Mouse (Mus musculus): Measurements from ENCODE around the gene Zfp329. TPM values are rescaled to one million over a fixed set of nuclear protein-coding genes. Genes with fewer than 3 reads are reported as not detected.

Zfp329 gene
- polyA plus RNA-seq (2014; fragmentation: Nextera tagmentation; extraction: Ambion mirVana) = 13.6 and 14.8 TPM in 2 replicates

DNA sequence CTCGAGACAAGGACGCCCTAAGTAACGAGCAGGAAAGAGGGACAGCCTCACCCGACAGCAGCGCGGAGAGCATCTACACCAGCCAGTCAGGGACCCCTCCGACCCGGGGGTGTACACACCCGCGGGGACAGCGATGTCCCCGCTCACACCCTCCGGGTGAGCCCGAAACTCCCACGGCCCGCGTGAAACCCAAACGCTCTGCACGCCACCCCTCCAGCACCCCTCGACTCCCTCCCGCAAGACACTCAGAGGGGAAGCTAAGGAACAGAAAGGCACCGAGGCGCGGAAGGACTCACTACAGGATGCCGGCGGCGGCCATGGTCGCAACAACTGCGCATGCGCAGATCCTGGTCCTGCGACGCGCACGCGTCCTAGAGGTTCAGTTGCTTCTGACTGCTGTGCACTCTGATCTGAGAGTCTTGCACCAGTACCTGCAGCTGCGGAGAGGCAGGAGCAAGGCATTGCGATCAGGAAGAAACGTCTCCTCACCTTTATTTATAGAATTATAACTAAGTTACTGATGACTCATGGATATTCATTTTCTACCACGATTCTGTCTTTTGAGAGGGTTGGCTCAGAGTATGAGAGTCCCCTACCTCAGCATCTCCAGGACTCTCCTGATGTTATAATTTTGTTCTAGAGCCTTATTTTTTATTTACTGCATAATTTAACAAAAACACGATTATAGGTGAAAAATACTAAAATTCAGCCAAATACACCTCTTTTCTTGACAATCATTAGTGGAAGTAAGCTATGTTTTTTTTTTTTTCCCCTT is at the start of gene Zfp329:
Gene Zfp329 (minus strand): TSS at position 338 of the 775 bp plus-strand sequence.
- under 1% methylated on average over 40 of the region's 40 CpGs for WGBS
- peak within 1 kb of the TSS; percentile 67 for H3K4me2 ChIP-seq (ENCODE audit: low read length)
- ATAC-seq (ENCODE audit: insufficient number of reproducible peaks, insufficient read depth, low FRiP score, low read depth) = peak; percentile 95

DNA sequence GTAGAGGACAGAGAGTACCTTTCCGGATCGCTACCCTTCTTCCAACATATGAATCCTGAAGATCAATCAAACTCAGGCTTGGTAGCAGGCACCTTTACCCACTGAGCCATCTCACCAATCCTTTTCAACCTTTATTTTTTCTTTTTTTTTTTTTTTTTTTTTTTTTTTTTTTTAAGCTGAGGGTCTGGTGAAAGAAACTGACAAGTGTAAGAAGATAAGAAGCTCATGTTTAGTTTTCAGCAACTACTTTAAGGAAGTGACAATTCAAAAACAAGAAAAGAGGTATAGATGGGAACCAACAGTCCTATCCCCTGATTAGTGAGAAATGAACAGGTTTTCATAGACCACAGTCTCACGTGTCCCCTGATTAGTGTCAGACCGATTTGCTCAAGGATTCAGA is 17.1 kb upstream of the Zfp329 start:
- WGBS = 92% methylated on average over 4 of the region's 4 CpGs
- Histone ChIP-seq H3K9me3 (ENCODE audit: control insufficient read depth, low read length) (peaks cover 42% of the 10 kb centered on the region), H3K4me2 (ENCODE audit: low read length) (peak overlapping the region; percentile 68), H3K27ac (replicated peaks in 1 of 2; ENCODE audit: control insufficient read depth in 1 of 2, insufficient read depth in 1 of 2, low read depth in 2 of 2, low read length in 2 of 2) (no peak overlapping the region), H3K4me1 (ENCODE audit: control insufficient read depth in 2 of 2, insufficient read depth in 2 of 2, low read length in 2 of 2) (0 out of 4 replicates have a peak, but pooled peaks cover 0 to 2% of the 10 kb centered on the region in 2 experiments), H3K36me3 (ENCODE audit: control insufficient read depth, insufficient read depth, low read length) (peaks cover 47% of the 10 kb centered on the region), H3K27me3 (ENCODE audit: control insufficient read depth, insufficient read depth, low read length) (no peaks in the 10 kb centered on the region), H3K4me3 (ENCODE audit: control insufficient read depth in 1 of 2, insufficient read depth in 1 of 2, low read depth in 1 of 2, low read length in 2 of 2) (peak overlapping the region; percentile 50 to 70; a peak in 3 of 4 replicates), H3K9ac (ENCODE audit: low read length) (no peak overlapping the region)
- ATAC-seq (ENCODE audit: insufficient number of reproducible peaks, insufficient read depth, low FRiP score, low read depth) = no peak

More for the DNA sequence above, at the start of gene Zfp329:
- H3K4me1 ChIP-seq (ENCODE audit: control insufficient read depth in 2 of 2, insufficient read depth in 2 of 2, low read length in 2 of 2) = peaks cover 0 to 9% of the 10 kb centered on the region in 2 experiments; a peak in 1 of 4 replicates
- peak within 1 kb of the TSS; percentile 88 for H3K4me3 ChIP-seq (ENCODE audit: control insufficient read depth in 1 of 2, insufficient read depth in 1 of 2, low read depth in 1 of 2, low read length in 2 of 2)
- no peaks in the 10 kb centered on the region for H3K27me3 ChIP-seq (ENCODE audit: control insufficient read depth, insufficient read depth, low read length)
- H3K36me3 ChIP-seq (ENCODE audit: control insufficient read depth, insufficient read depth, low read length) = peaks cover 14% of the 10 kb centered on the region
- H3K9me3 ChIP-seq (ENCODE audit: control insufficient read depth, low read length) = peaks cover 22% of the 10 kb centered on the region
- peak within 1 kb of the TSS; percentile 94 for H3K9ac ChIP-seq (ENCODE audit: low read length)
- H3K27ac ChIP-seq (replicated peaks in 1 of 2; ENCODE audit: control insufficient read depth in 1 of 2, insufficient read depth in 1 of 2, low read depth in 2 of 2, low read length in 2 of 2) = peak within 1 kb of the TSS in 1 of 2 experiments; percentile 68; a peak in 3 of 4 replicates

DNA sequence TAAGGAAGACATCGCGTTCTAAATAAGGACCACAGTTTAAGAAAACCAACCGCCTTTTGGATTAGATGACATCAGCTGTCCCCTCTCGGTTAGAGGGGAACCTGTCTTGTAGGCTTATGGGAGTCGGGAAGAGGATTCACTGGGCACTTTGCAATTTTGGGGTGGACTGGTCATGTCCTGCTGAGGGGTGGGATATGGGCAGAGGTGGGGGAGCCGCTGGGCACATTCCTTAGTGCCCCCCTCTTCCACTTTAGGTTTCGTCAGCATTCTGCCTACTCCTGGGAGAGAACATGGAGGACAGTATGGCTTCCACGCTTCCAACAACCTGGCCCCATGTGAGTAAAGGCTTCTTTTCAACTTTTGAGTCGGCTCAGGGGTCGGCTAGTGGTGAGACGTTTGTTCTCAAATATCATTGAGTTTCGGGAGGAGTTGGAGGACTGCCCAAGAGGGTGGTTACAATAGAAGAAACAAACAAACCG is 16.6 kb upstream of the Zfp329 start:
- Histone ChIP-seq H3K4me3 (ENCODE audit: control insufficient read depth in 1 of 2, insufficient read depth in 1 of 2, low read depth in 1 of 2, low read length in 2 of 2) (peak overlapping the region; percentile 50 to 70), H3K4me2 (ENCODE audit: low read length) (peak overlapping the region; percentile 68), H3K27me3 (ENCODE audit: control insufficient read depth, insufficient read depth, low read length) (no peaks in the 10 kb centered on the region), H3K9me3 (ENCODE audit: control insufficient read depth, low read length) (peaks cover 37% of the 10 kb centered on the region), H3K36me3 (ENCODE audit: control insufficient read depth, insufficient read depth, low read length) (peaks cover 42% of the 10 kb centered on the region), H3K4me1 (ENCODE audit: control insufficient read depth in 2 of 2, insufficient read depth in 2 of 2, low read length in 2 of 2) (0 out of 4 replicates have a peak, but pooled peaks cover 0 to 2% of the 10 kb centered on the region in 2 experiments), H3K27ac (replicated peaks in 1 of 2; ENCODE audit: control insufficient read depth in 1 of 2, insufficient read depth in 1 of 2, low read depth in 2 of 2, low read length in 2 of 2) (peak overlapping the region; percentile 18 to 74; a peak in 3 of 4 replicates), H3K9ac (ENCODE audit: low read length) (peak overlapping the region; percentile 67)
- ATAC-seq (ENCODE audit: insufficient number of reproducible peaks, insufficient read depth, low FRiP score, low read depth) = no peak
- 40% methylated on average over 13 of the region's 13 CpGs for WGBS

DNA sequence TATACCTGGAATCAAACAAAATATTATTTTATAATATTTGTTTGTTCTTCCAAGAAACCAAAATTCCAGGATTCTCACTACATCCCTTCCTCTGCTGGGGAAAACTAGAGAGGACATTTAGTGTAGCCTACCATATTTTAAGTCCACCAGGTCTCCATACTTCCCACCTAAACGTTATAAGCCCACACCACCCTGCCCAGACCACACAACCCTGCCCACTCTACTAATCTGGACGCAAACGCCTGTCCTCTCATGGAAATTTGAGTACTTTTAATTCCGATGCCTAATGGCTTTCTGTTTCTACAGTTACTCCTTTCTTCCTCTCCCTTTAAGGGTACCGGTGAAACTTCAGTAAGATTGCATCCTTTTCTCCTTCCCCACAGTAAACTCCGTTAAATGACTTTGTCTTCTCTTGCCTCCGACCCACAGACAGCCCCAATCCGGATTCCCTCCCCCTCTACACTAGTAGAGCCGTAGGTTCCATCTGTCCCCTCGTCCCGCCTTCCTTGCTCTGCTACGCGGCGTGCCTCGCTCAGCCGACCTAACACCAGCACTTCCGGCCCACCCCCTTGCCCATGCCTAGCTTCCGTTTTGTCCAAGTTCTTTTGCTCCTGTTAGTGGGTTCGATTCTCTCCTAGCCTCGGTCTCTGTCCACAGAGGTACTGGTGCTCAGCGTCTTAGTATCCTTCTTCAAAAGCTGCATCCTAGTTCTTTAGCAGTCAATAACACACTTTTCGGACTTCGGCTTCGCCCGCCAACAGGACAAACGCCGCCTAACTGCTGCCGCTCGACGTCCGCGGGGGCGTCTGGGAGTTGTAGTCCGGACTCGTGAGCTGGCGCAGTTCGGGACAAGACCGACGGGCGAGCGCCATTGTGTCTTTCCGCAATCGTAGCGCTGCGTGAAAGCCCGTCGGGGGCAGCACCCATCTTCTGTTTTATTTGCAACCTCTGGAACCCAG is 15.8 kb upstream of the Zfp329 start, which contains the start of gene Zfp110:
Gene Zfp110 (plus strand): TSS at position 600 of the 959 bp plus-strand sequence.
- Histone ChIP-seq H3K4me2 (ENCODE audit: low read length) (peak within 1 kb of the TSS; percentile 68), H3K27ac (replicated peaks in 1 of 2; ENCODE audit: control insufficient read depth in 1 of 2, insufficient read depth in 1 of 2, low read depth in 2 of 2, low read length in 2 of 2) (peak within 1 kb of the TSS; percentile 63 to 74), H3K4me1 (ENCODE audit: control insufficient read depth in 2 of 2, insufficient read depth in 2 of 2, low read length in 2 of 2) (0 out of 4 replicates have a peak, but pooled peaks cover 0 to 2% of the 10 kb centered on the region in 2 experiments), H3K9ac (ENCODE audit: low read length) (peak within 1 kb of the TSS; percentile 67), H3K9me3 (ENCODE audit: control insufficient read depth, low read length) (peaks cover 31% of the 10 kb centered on the region), H3K36me3 (ENCODE audit: control insufficient read depth, insufficient read depth, low read length) (peaks cover 35% of the 10 kb centered on the region), H3K4me3 (ENCODE audit: control insufficient read depth in 1 of 2, insufficient read depth in 1 of 2, low read depth in 1 of 2, low read length in 2 of 2) (peak within 1 kb of the TSS; percentile 50 to 70), H3K27me3 (ENCODE audit: control insufficient read depth, insufficient read depth, low read length) (no peaks in the 10 kb centered on the region)
- 4% methylated on average over 47 of the region's 47 CpGs for WGBS
- peak; percentile 95 for ATAC-seq (ENCODE audit: insufficient number of reproducible peaks, insufficient read depth, low FRiP score, low read depth)

DNA sequence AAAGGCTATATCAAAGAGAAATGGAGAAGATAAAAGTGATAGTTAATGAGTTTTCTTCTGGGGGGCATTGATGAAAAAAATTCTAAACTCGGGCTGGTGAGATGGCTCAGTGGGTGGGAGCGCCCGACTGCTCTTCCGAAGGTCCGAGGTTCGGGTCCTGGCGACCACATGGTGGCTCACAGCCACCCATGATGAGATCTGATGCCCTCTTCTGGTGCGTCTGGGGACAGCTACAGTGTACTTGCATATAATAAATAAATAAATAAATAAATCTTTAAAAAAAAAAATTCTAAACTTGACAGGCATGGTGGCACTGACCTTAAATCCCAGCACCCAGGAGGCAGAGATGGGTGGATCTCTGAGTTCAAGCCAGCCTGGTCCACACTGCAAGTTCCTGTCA is 3.1 kb downstream of the Zfp329 start:
- Histone ChIP-seq H3K36me3 (ENCODE audit: control insufficient read depth, insufficient read depth, low read length) (peaks cover 31% of the 10 kb centered on the region), H3K4me1 (ENCODE audit: control insufficient read depth in 2 of 2, insufficient read depth in 2 of 2, low read length in 2 of 2) (peaks cover 0 to 9% of the 10 kb centered on the region in 2 experiments; a peak in 1 of 4 replicates)
- ATAC-seq (ENCODE audit: insufficient number of reproducible peaks, insufficient read depth, low FRiP score, low read depth) = no peak

DNA sequence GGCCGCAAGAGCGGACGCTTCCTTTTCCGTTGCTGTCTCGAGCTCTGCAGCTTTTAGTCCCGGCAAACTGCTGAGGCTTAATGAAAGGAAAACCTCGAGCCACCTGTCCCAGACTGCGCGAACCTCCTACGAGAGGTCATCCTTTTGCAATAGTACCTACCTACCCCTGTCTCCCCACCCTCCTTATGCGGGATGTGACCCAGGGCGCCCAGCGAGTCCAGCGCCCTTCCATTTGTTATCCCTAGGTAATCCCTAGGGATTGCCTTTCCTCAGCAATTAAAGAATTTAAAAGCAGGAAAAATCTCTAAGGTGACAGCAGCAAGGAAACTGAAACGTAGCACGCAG is 15.0 kb downstream of the Zfp329 start:
- H3K4me3 ChIP-seq (ENCODE audit: control insufficient read depth in 1 of 2, insufficient read depth in 1 of 2, low read depth in 1 of 2, low read length in 2 of 2) = peak overlapping the region; percentile 52 to 71
- WGBS = 1% methylated on average over 16 of the region's 16 CpGs
- peak overlapping the region; percentile 65 to 71; a peak in 3 of 4 replicates for H3K27ac ChIP-seq (replicated peaks in 1 of 2; ENCODE audit: control insufficient read depth in 1 of 2, insufficient read depth in 1 of 2, low read depth in 2 of 2, low read length in 2 of 2)
- ATAC-seq (ENCODE audit: insufficient number of reproducible peaks, insufficient read depth, low FRiP score, low read depth) = no peak
- H3K36me3 ChIP-seq (ENCODE audit: control insufficient read depth, insufficient read depth, low read length) = peaks cover 26% of the 10 kb centered on the region
- peak overlapping the region; percentile 82 for H3K9ac ChIP-seq (ENCODE audit: low read length)
- H3K4me2 ChIP-seq (ENCODE audit: low read length) = peak overlapping the region; percentile 70
- H3K4me1 ChIP-seq (ENCODE audit: control insufficient read depth in 2 of 2, insufficient read depth in 2 of 2, low read length in 2 of 2) = peaks cover 4 to 11% of the 10 kb centered on the region in 2 experiments; a peak in 2 of 4 replicates
- no peaks in the 10 kb centered on the region for H3K27me3 ChIP-seq (ENCODE audit: control insufficient read depth, insufficient read depth, low read length)
- no peaks in the 10 kb centered on the region for H3K9me3 ChIP-seq (ENCODE audit: control insufficient read depth, low read length)

More for the DNA sequence above, 3.1 kb downstream of the Zfp329 start:
- no peak overlapping the region for H3K4me2 ChIP-seq (ENCODE audit: low read length)
- peaks cover 32% of the 10 kb centered on the region for H3K9me3 ChIP-seq (ENCODE audit: control insufficient read depth, low read length)
- 97% methylated on average over 8 of the region's 8 CpGs for WGBS
- no peak overlapping the region for H3K27ac ChIP-seq (replicated peaks in 1 of 2; ENCODE audit: control insufficient read depth in 1 of 2, insufficient read depth in 1 of 2, low read depth in 2 of 2, low read length in 2 of 2)
- no peak overlapping the region for H3K4me3 ChIP-seq (ENCODE audit: control insufficient read depth in 1 of 2, insufficient read depth in 1 of 2, low read depth in 1 of 2, low read length in 2 of 2)
- no peak overlapping the region for H3K9ac ChIP-seq (ENCODE audit: low read length)
- H3K27me3 ChIP-seq (ENCODE audit: control insufficient read depth, insufficient read depth, low read length) = no peaks in the 10 kb centered on the region

All from heart, embryonic 14.5 days (tissue).